ENCODE assay signal across 24 mouse cellular contexts in the genomic region with DNA sequence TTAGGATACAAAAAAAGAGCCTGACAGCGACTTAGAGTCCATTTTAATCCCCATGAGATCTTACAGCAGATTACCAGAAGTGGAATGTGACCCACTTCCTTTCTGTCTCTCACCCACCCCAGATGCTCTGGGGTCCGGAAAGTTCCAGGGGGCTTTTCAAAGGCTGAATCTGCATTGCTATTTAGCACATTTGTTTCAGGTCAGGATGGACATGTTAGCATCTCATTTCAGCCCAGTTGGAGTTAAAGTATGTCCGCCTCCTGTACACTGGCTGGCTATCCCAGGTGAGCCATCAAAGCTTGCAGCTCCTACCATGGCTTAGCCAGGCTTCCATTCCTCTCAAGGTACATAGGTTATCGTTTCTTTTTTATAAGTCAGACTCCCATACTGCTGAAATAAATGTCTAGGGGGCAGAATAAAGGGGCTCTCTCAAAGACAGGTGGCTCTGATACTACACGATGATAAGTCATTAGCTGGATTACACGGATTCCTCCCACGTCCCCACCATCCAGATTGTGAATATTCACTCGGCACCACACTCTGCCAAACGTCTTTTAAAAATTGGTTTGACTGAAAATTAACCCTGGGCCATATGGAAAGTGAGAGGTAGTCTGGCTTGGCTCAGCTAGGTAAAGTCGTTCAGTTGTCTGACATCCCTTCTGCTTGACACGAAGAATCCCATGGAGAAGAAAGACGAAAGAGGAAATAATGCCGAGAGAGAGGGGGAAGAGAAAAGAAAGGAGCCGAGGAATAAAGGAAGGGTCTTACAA.
DNase-seq lines count a peak whose midpoint lies in the region; ATAC-seq lines count a peak whose summit lies in the region.
"Had no signal": no experiment of that assay in that cellular context is flagged by ENCODE, and none has a peak within 500 bp of the region (broad histone marks: within the 10 kb centered on the region; RNA-seq: fewer than 3 reads in every experiment).

No protein-coding gene starts in this region.

- ATAC-seq in forebrain, embryonic 13.5 days = peak; percentile 57; the same call in 1 of the 2 replicates
- ATAC-seq in hindbrain, embryonic 13.5 days (ENCODE audit: low FRiP score) = no peak
- ATAC-seq in hindbrain, embryonic 11.5 days (ENCODE audit: low FRiP score) = no peak
- ATAC-seq in midbrain, embryonic 14.5 days (ENCODE audit: low FRiP score, low TSS enrichment) = no peak
- ATAC-seq in forebrain, embryonic 16.5 days = peak; percentile 71
- ATAC-seq: CD4-positive, CD25-positive, alpha-beta regulatory T cell, adult 4 months; hindbrain, embryonic 16.5 days; inflammation-experienced regulatory T-cells, adult 6 months; intestine, postnatal 0 days had no signal

- no peak overlapping the region for H3K9ac ChIP-seq in forebrain, embryonic 13.5 days
- no peak overlapping the region for H3K9ac ChIP-seq in hindbrain, embryonic 13.5 days
- H3K9ac ChIP-seq in hindbrain, embryonic 11.5 days (ENCODE audit: low read depth, low read length) = no peak overlapping the region
- no peak overlapping the region for H3K9ac ChIP-seq in midbrain, embryonic 14.5 days (replicated peaks; ENCODE audit: low read length)
- no peak overlapping the region for H3K9ac ChIP-seq in forebrain, embryonic 16.5 days (replicated peaks; ENCODE audit: low read depth, low read length)
- H3K9ac ChIP-seq: embryonic facial prominence, embryonic 15.5 days; heart, embryonic 13.5 days had no signal

- no peak overlapping the region for H3K4me2 ChIP-seq in forebrain, embryonic 13.5 days
- no peak overlapping the region for H3K4me2 ChIP-seq in hindbrain, embryonic 13.5 days
- no peak overlapping the region for H3K4me2 ChIP-seq in hindbrain, embryonic 11.5 days (replicated peaks; ENCODE audit: low read depth, low read length)
- H3K4me2 ChIP-seq in midbrain, embryonic 14.5 days (ENCODE audit: low read length) = no peak overlapping the region
- H3K4me2 ChIP-seq in forebrain, embryonic 16.5 days (ENCODE audit: low read length) = no peak overlapping the region
- H3K4me2 ChIP-seq: embryonic facial prominence, embryonic 15.5 days; heart, embryonic 13.5 days had no signal

- no peaks in the 10 kb centered on the region for H3K9me3 ChIP-seq in forebrain, embryonic 13.5 days (replicated peaks)
- no peaks in the 10 kb centered on the region for H3K9me3 ChIP-seq in forebrain, embryonic 10.5 days
- H3K9me3 ChIP-seq in hindbrain, embryonic 13.5 days = no peaks in the 10 kb centered on the region
- no peaks in the 10 kb centered on the region for H3K9me3 ChIP-seq in hindbrain, embryonic 11.5 days (ENCODE audit: control insufficient read depth, low read length)
- H3K9me3 ChIP-seq in midbrain, embryonic 14.5 days (ENCODE audit: control insufficient read depth, low read length) = no peaks in the 10 kb centered on the region
- no peaks in the 10 kb centered on the region for H3K9me3 ChIP-seq in midbrain, embryonic 10.5 days (replicated peaks)
- no peaks in the 10 kb centered on the region for H3K9me3 ChIP-seq in forebrain, embryonic 16.5 days (ENCODE audit: control insufficient read depth, low read length)
- H3K9me3 ChIP-seq: embryonic facial prominence, embryonic 15.5 days; G1E; heart, embryonic 13.5 days had no signal

- no peak for DNase-seq in forebrain, embryonic 10.5 days (ENCODE audit: extremely low spot score, low spot score)
- DNase-seq in hindbrain, embryonic 11.5 days (ENCODE audit: low spot score) = no peak
- DNase-seq in midbrain, embryonic 14.5 days = peak; percentile 18
- no peak for DNase-seq in midbrain, embryonic 10.5 days (ENCODE audit: low spot score)
- DNase-seq in liver = no peak
- DNase-seq: adrenal gland, postnatal 25 days; B cell, adult 2 months; cerebellum, adult 2 months; cerebellum, postnatal 10 days; embryo, embryonic 11 days; gastrocnemius, adult 2 months; gastrocnemius, postnatal 25 days; heart, postnatal 36 days had no signal

- H3K4me1 ChIP-seq in forebrain, embryonic 13.5 days = peaks cover 8% of the 10 kb centered on the region; the same call in 1 of the 2 replicates
- peaks cover 6% of the 10 kb centered on the region for H3K4me1 ChIP-seq in forebrain, embryonic 10.5 days
- H3K4me1 ChIP-seq in hindbrain, embryonic 13.5 days (replicated peaks) = peaks cover 26% of the 10 kb centered on the region
- no peaks in the 10 kb centered on the region for H3K4me1 ChIP-seq in hindbrain, embryonic 11.5 days (replicated peaks; ENCODE audit: control insufficient read depth, insufficient read depth, low read length)
- peaks cover 17% of the 10 kb centered on the region for H3K4me1 ChIP-seq in midbrain, embryonic 14.5 days (ENCODE audit: control insufficient read depth, insufficient read depth, low read length)
- no peaks in the 10 kb centered on the region for H3K4me1 ChIP-seq in midbrain, embryonic 10.5 days
- peaks cover 15% of the 10 kb centered on the region for H3K4me1 ChIP-seq in forebrain, embryonic 16.5 days (replicated peaks; ENCODE audit: control insufficient read depth, insufficient read depth, low read length)
- H3K4me1 ChIP-seq: heart, embryonic 13.5 days had no signal

- H3K27ac ChIP-seq in forebrain, embryonic 13.5 days = peak overlapping the region; percentile 65
- H3K27ac ChIP-seq in forebrain, embryonic 10.5 days = no peak overlapping the region
- H3K27ac ChIP-seq in hindbrain, embryonic 13.5 days = 0 out of 2 replicates have a peak overlapping the region, but pooled peaks have one; percentile 2
- no peak overlapping the region for H3K27ac ChIP-seq in hindbrain, embryonic 11.5 days (ENCODE audit: low read depth, low read length)
- H3K27ac ChIP-seq in midbrain, embryonic 14.5 days (replicated peaks; ENCODE audit: low read depth, low read length) = no peak overlapping the region; the same call in 1 of the 2 replicates
- no peak overlapping the region for H3K27ac ChIP-seq in midbrain, embryonic 10.5 days (replicated peaks)
- peak overlapping the region; percentile 47 for H3K27ac ChIP-seq in forebrain, embryonic 16.5 days (ENCODE audit: low read length)
- H3K27ac ChIP-seq: embryonic facial prominence, embryonic 15.5 days; gastrocnemius, adult 2 months; heart, embryonic 13.5 days had no signal

- no peaks in the 10 kb centered on the region for H3K36me3 ChIP-seq in forebrain, embryonic 13.5 days (ENCODE audit: poor library complexity, severe bottlenecking)
- no peaks in the 10 kb centered on the region for H3K36me3 ChIP-seq in forebrain, embryonic 10.5 days (replicated peaks)
- no peaks in the 10 kb centered on the region for H3K36me3 ChIP-seq in hindbrain, embryonic 13.5 days
- H3K36me3 ChIP-seq in hindbrain, embryonic 11.5 days (ENCODE audit: control insufficient read depth, insufficient read depth, low read length) = no peaks in the 10 kb centered on the region
- no peaks in the 10 kb centered on the region for H3K36me3 ChIP-seq in midbrain, embryonic 14.5 days (ENCODE audit: control insufficient read depth, insufficient read depth, low read length)
- H3K36me3 ChIP-seq in midbrain, embryonic 10.5 days = no peaks in the 10 kb centered on the region
- H3K36me3 ChIP-seq in forebrain, embryonic 16.5 days (ENCODE audit: control insufficient read depth, insufficient read depth) = no peaks in the 10 kb centered on the region
- H3K36me3 ChIP-seq: embryonic facial prominence, embryonic 15.5 days; G1E; heart, embryonic 13.5 days had no signal

- no peak overlapping the region for H3K4me3 ChIP-seq in forebrain, embryonic 13.5 days
- no peak overlapping the region for H3K4me3 ChIP-seq in forebrain, embryonic 10.5 days
- no peak overlapping the region for H3K4me3 ChIP-seq in hindbrain, embryonic 13.5 days
- no peak overlapping the region for H3K4me3 ChIP-seq in hindbrain, embryonic 11.5 days (ENCODE audit: low read depth, low read length)
- H3K4me3 ChIP-seq in midbrain, embryonic 14.5 days (replicated peaks; ENCODE audit: low read depth, low read length) = no peak overlapping the region
- no peak overlapping the region for H3K4me3 ChIP-seq in midbrain, embryonic 10.5 days
- H3K4me3 ChIP-seq in forebrain, embryonic 16.5 days (replicated peaks; ENCODE audit: low read length) = no peak overlapping the region
- H3K4me3 ChIP-seq: embryonic facial prominence, embryonic 15.5 days; erythroblast, embryonic 14.5 days; gastrocnemius, adult 2 months; heart, embryonic 13.5 days had no signal

- 63% methylated on average over 14 of the region's 14 CpGs for whole genome bisulfite sequencing in forebrain, embryonic 13.5 days
- WGBS in forebrain, embryonic 10.5 days = 82% methylated on average over 14 of the region's 14 CpGs
- 61% methylated on average over 14 of the region's 14 CpGs for WGBS in hindbrain, embryonic 13.5 days
- 65% methylated on average over 14 of the region's 14 CpGs for WGBS in hindbrain, embryonic 11.5 days
- 43% methylated on average over 14 of the region's 14 CpGs for WGBS in midbrain, embryonic 14.5 days
- 75% methylated on average over 14 of the region's 14 CpGs for WGBS in midbrain, embryonic 10.5 days
- 42% methylated on average over 14 of the region's 14 CpGs for WGBS in forebrain, embryonic 16.5 days

- H3K27me3 ChIP-seq in forebrain, embryonic 13.5 days = no peaks in the 10 kb centered on the region
- no peaks in the 10 kb centered on the region for H3K27me3 ChIP-seq in forebrain, embryonic 10.5 days (ENCODE audit: poor library complexity, severe bottlenecking)
- no peaks in the 10 kb centered on the region for H3K27me3 ChIP-seq in hindbrain, embryonic 13.5 days
- H3K27me3 ChIP-seq in hindbrain, embryonic 11.5 days (ENCODE audit: control insufficient read depth, insufficient read depth, low read length) = no peaks in the 10 kb centered on the region
- no peaks in the 10 kb centered on the region for H3K27me3 ChIP-seq in midbrain, embryonic 14.5 days (ENCODE audit: control insufficient read depth, insufficient read depth, low read length)
- no peaks in the 10 kb centered on the region for H3K27me3 ChIP-seq in midbrain, embryonic 10.5 days (ENCODE audit: low read depth, poor library complexity, severe bottlenecking)
- no peaks in the 10 kb centered on the region for H3K27me3 ChIP-seq in forebrain, embryonic 16.5 days (replicated peaks; ENCODE audit: control insufficient read depth, insufficient read depth, low read length)
- H3K27me3 ChIP-seq: embryonic facial prominence, embryonic 15.5 days; heart, embryonic 13.5 days had no signal

Comparison
In these comparisons a context has a peak if more than half of its experiments do, and no peak if none do; other contexts are left out.
1. H3K27ac ChIP-seq: peak in forebrain, embryonic 13.5 days (single experiment), hindbrain, embryonic 13.5 days (single experiment) and forebrain, embryonic 16.5 days (single experiment); none in forebrain, embryonic 10.5 days (single experiment), hindbrain, embryonic 11.5 days (single experiment), midbrain, embryonic 14.5 days (single experiment) and midbrain, embryonic 10.5 days (single experiment).
2. ATAC-seq: peak in forebrain, embryonic 13.5 days (single experiment) and forebrain, embryonic 16.5 days (single experiment); none in hindbrain, embryonic 13.5 days (single experiment), hindbrain, embryonic 11.5 days (single experiment) and midbrain, embryonic 14.5 days (single experiment).